Mouse (Mus musculus): Measurements from ENCODE around the gene Gm867. TPM values are rescaled to one million over a fixed set of nuclear protein-coding genes. Genes with fewer than 3 reads are reported as not detected.

Gene Gm867
- polyA plus RNA-seq, 1 experiment from 2014 or later = 3.6 TPM

DNA sequence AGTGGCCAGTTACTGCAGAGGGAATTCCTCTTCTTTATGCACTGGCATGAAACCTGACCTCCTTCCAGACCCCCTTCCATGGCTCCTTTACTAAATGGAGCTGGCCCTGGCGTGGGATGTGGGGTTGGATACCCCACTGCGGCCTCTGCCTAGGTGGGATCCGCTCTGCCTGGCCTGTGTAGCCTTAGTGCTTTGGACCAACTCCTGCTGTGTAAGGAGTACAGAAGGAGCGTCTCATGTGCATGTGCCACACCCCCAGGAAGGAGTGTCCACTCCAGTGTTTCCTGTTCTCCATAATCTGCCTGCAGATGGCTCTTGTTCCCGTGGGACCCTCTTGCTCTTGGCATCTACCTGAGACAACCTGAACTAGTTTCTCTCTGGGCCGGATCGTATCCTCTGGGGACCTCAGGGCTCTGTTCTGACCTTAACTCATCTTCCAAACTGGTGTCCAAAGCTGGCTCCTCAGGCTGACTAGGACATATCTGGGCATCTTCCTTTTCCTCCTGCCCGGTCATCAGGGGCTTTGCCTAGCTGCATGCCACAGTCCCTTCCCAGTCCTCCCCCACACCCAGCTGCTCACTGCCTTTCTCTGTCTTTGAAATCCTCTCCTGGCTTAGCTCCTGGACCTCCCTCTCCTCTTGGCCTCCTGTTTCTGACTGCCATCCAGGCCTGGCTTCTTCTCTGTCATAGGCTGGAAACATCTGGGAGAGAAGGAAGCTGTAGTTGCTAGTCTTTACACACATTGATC lies 50.9 kb downstream of the Gm867 start:
- H3K9me3 ChIP-seq = no peaks in the 10 kb centered on the region
- no peak overlapping the region for H3K27ac ChIP-seq
- no peaks in the 10 kb centered on the region for H3K36me3 ChIP-seq
- H3K4me1 ChIP-seq = peaks cover 14% of the 10 kb centered on the region
- H3K4me2 ChIP-seq = no peak overlapping the region
- no peak overlapping the region for H3K9ac ChIP-seq
- no peaks in the 10 kb centered on the region for H3K27me3 ChIP-seq (replicated peaks)
- no peak overlapping the region for H3K4me3 ChIP-seq (replicated peaks)
- WGBS = 38% methylated on average over 8 of the region's 8 CpGs
- no peak for ATAC-seq (ENCODE audit: insufficient read depth, low FRiP score, low read depth)

Other genes with a start within 250 kb of the Gm867 start
- gene Cabin1, start 176.3 kb downstream of the Gm867 start, polyA plus RNA-seq (2015; fragmentation: Nextera tagmentation; extraction: Ambion mirVana) = 33.6 and 35.8 TPM in 2 replicates
- gene Ddt, start 167.3 kb downstream of the Gm867 start, polyA plus RNA-seq (2015; fragmentation: Nextera tagmentation; extraction: Ambion mirVana) = 70.1 and 84.3 TPM in 2 replicates
- 0.37 TPM in 1 of 2 replicates, not detected in the other for gene Gm20441, start 159.7 kb downstream of the Gm867 start, polyA plus RNA-seq (2015; fragmentation: Nextera tagmentation; extraction: Ambion mirVana)
- gene Gstt3, start 159.3 kb downstream of the Gm867 start, polyA plus RNA-seq (2015; fragmentation: Nextera tagmentation; extraction: Ambion mirVana) = 42.1 and 43.5 TPM in 2 replicates
- 17.9 and 21.3 TPM in 2 replicates for gene Gstt1, start 142.1 kb downstream of the Gm867 start, polyA plus RNA-seq (2015; fragmentation: Nextera tagmentation; extraction: Ambion mirVana)
- not detected in 2 replicates for gene Gstt4, start 118.1 kb downstream of the Gm867 start, polyA plus RNA-seq (2015; fragmentation: Nextera tagmentation; extraction: Ambion mirVana)
- gene Gstt2, start 103.2 kb downstream of the Gm867 start, polyA plus RNA-seq (2015; fragmentation: Nextera tagmentation; extraction: Ambion mirVana) = 54.8 and 58.7 TPM in 2 replicates
- gene Mif, start 80.4 kb downstream of the Gm867 start, polyA plus RNA-seq (2015; fragmentation: Nextera tagmentation; extraction: Ambion mirVana) = 1,866 and 1,981 TPM in 2 replicates
- gene Derl3, start 47.3 kb downstream of the Gm867 start, polyA plus RNA-seq (2015; fragmentation: Nextera tagmentation; extraction: Ambion mirVana) = 6.6 and 8.8 TPM in 2 replicates
- 172 and 173 TPM in 2 replicates for gene Smarcb1, start 19.1 kb downstream of the Gm867 start, polyA plus RNA-seq (2015; fragmentation: Nextera tagmentation; extraction: Ambion mirVana)
- 90.5 and 101 TPM in 2 replicates for gene Chchd10, start 7.5 kb downstream of the Gm867 start, polyA plus RNA-seq (2015; fragmentation: Nextera tagmentation; extraction: Ambion mirVana)
- gene Mmp11, start 4.2 kb downstream of the Gm867 start, polyA plus RNA-seq (2015; fragmentation: Nextera tagmentation; extraction: Ambion mirVana) = 33.4 and 42.0 TPM in 2 replicates
- gene Vpreb3, start 2.4 kb upstream of the Gm867 start, polyA plus RNA-seq (2015; fragmentation: Nextera tagmentation; extraction: Ambion mirVana) = 0.90 and 1.8 TPM in 2 replicates
- not detected in 2 replicates for gene Gm5134, start 13.8 kb upstream of the Gm867 start, polyA plus RNA-seq (2015; fragmentation: Nextera tagmentation; extraction: Ambion mirVana)
- gene Zfp280b, start 92.0 kb upstream of the Gm867 start, polyA plus RNA-seq (2015; fragmentation: Nextera tagmentation; extraction: Ambion mirVana) = 17.5 and 18.3 TPM in 2 replicates
- gene Slc5a4b, start 170.3 kb upstream of the Gm867 start, polyA plus RNA-seq (2015; fragmentation: Nextera tagmentation; extraction: Ambion mirVana) = 0.08 TPM in 1 of 2 replicates, not detected in the other
- not detected in 2 replicates for gene Slc5a4a, start 206.8 kb upstream of the Gm867 start, polyA plus RNA-seq (2015; fragmentation: Nextera tagmentation; extraction: Ambion mirVana)